Mouse (Mus musculus) left cerebral cortex, postnatal 36 days (tissue): Measurements from ENCODE around the gene Fcer1g. TPM values are rescaled to one million over a fixed set of nuclear protein-coding genes. Genes with fewer than 3 reads are reported as not detected.

Experiments used
- DNase-seq, 2 experiments: peaks; one replicate each; pipeline ENCODE4 v3.0.0; 2021 to 2022; ENCODE audit warnings: low spot score in 2 of 2, mixed read lengths in 1 of 2
- intact Hi-C: fragments of 180-260 bp; cut with DNase I; formaldehyde crosslinking; loops from one replicate; pipeline ENCODE4 v1.15.1; 2025
- total RNA-seq, 2 experiments: library from RNA; stranded (reverse); gene quantifications; 2 replicates each; pipeline ENCODE4 v1.2.3; 2021

The Fcer1g gene
- total RNA-seq, 2 experiments from 2014 or later: 13.5 to 13.8 TPM

- intact Hi-C loops: loop anchor here (2.0 kb wide), 1 partner anchor 17 kb away; the partner anchor contains the start of gene Usp21
- peak; percentile 95 for DNase-seq
Measured at GRCm38 (mm10) chr1:171269848-171270572, 35.8 kb upstream of the Fcer1g start, which contains the start of gene B4galt3. Gene B4galt3, plus strand, starts transcription at chr1:171270328.

GRCm38 (mm10) chr1:171268341-171268740, 34.2 kb upstream of the Fcer1g start:
- intact Hi-C loops: no loop called here

GRCm38 (mm10) chr1:171265971-171266744, 32.0 kb upstream of the Fcer1g start:
- intact Hi-C loops: no loop called here
- no peak for DNase-seq

More at GRCm38 (mm10) chr1:171268341-171268740, 34.2 kb upstream of the Fcer1g start:
- no peak for DNase-seq

GRCm38 (mm10) chr1:171263666-171264461, 29.7 kb upstream of the Fcer1g start:
- intact Hi-C loops: no loop called here

GRCm38 (mm10) chr1:171263185-171263611, 29.0 kb upstream of the Fcer1g start:
- intact Hi-C loops: no loop called here
- no peak for DNase-seq

More at GRCm38 (mm10) chr1:171263666-171264461, 29.7 kb upstream of the Fcer1g start:
- no peak for DNase-seq

- intact Hi-C loops: no loop called here
Measured at GRCm38 (mm10) chr1:171262594-171263130, 28.5 kb upstream of the Fcer1g start.

GRCm38 (mm10) chr1:171260316-171260715, 26.2 kb upstream of the Fcer1g start:
- no peak for DNase-seq
- intact Hi-C loops: no loop called here

More at GRCm38 (mm10) chr1:171262594-171263130, 28.5 kb upstream of the Fcer1g start:
- peak; percentile 75 to 80 for DNase-seq

- intact Hi-C loops: loop anchor here (10.0 kb wide), 1 partner anchor 144 kb away; the partner anchor contains the start of gene Cfap126
- no peak for DNase-seq
Measured at GRCm38 (mm10) chr1:171258921-171259320, 24.8 kb upstream of the Fcer1g start.

GRCm38 (mm10) chr1:171257781-171258180, 23.6 kb upstream of the Fcer1g start:
- no peak for DNase-seq
- intact Hi-C loops: loop anchor here (10.0 kb wide), 1 partner anchor 143 kb away; the partner anchor contains the start of gene Cfap126

GRCm38 (mm10) chr1:171256937-171257548, 22.9 kb upstream of the Fcer1g start:
- peak in 1 of 2 experiments; percentile 48 for DNase-seq
- intact Hi-C loops: loop anchor here (10.0 kb wide), 1 partner anchor 142 kb away; the partner anchor contains the start of gene Cfap126

GRCm38 (mm10) chr1:171256095-171256818, 22.1 kb upstream of the Fcer1g start:
- intact Hi-C loops: loop anchor here (10.0 kb wide), 1 partner anchor 141 kb away; the partner anchor contains the start of gene Cfap126
- DNase-seq: no peak

GRCm38 (mm10) chr1:171252415-171252814, 18.2 kb upstream of the Fcer1g start:
- intact Hi-C loops: loop anchor here (10.0 kb wide), 1 partner anchor 138 kb away; the partner anchor contains the start of gene Cfap126
- DNase-seq: no peak

- intact Hi-C loops: loop anchor here (10.0 kb wide), 1 partner anchor 137 kb away; the partner anchor contains the start of gene Cfap126
- DNase-seq: no peak
Measured at GRCm38 (mm10) chr1:171251594-171252324, 17.6 kb upstream of the Fcer1g start.

- intact Hi-C loops: loop anchor here (10.0 kb wide), 1 partner anchor 136 kb away; the partner anchor contains the start of gene Cfap126
Measured at GRCm38 (mm10) chr1:171250680-171251593, 16.8 kb upstream of the Fcer1g start, which contains the start of gene Ndufs2. Gene Ndufs2, minus strand, starts transcription at chr1:171251388.

GRCm38 (mm10) chr1:171249913-171250600, 15.9 kb upstream of the Fcer1g start, which contains the start of gene Adamts4:
Gene Adamts4, plus strand, starts transcription at chr1:171250421.
- peak in 1 of 2 experiments; percentile 34 for DNase-seq
- intact Hi-C loops: loop anchor here (10.0 kb wide), 1 partner anchor 135 kb away; the partner anchor contains the start of gene Cfap126

More at GRCm38 (mm10) chr1:171250680-171251593, 16.8 kb upstream of the Fcer1g start, which contains the start of gene Ndufs2:
- DNase-seq: no peak
